Mouse (Mus musculus) heart, embryonic 14.5 days (tissue): ENCODE results near the gene Aasdhppt. TPM values are rescaled to one million over a fixed set of nuclear protein-coding genes. Genes with fewer than 3 reads are reported as not detected.

Experiments used
- ATAC-seq: fragments of 200-750 bp; cut with Nextera tagmentation; 2 replicates; pipeline ENCODE4 v1.8.0; 2017; ENCODE audit warnings: low read depth, moderate TSS enrichment; ENCODE audit not compliant: insufficient number of reproducible peaks, insufficient read depth, low FRiP score
- H3K27ac ChIP-seq, 2 experiments: fragments of 200-500 bp in 1 of 2; fragments of 300-500 bp in 1 of 2; sonication (generic) in 1 of 2; replicated peaks in 1 of 2; 2 replicates each; pipeline ENCODE4 v1.5.1; 2012 to 2014; ENCODE audit warnings: low read depth in 2 of 2, low read length in 2 of 2, control low read depth in 1 of 2, mild to moderate bottlenecking in 1 of 2, mixed read lengths in 1 of 2; ENCODE audit not compliant: control insufficient read depth in 1 of 2, insufficient read depth in 1 of 2
- H3K27me3 ChIP-seq: fragments of 300-500 bp; sonication (generic); 2 replicates; pipeline ENCODE4 v1.6.1; 2014; ENCODE audit warnings: mild to moderate bottlenecking, low read length, control low read depth; ENCODE audit not compliant: control insufficient read depth, insufficient read depth
- H3K36me3 ChIP-seq: fragments of 300-500 bp; sonication (generic); 2 replicates; pipeline ENCODE4 v1.6.1; 2014; ENCODE audit warnings: mild to moderate bottlenecking, control low read depth, low read length, mixed read lengths; ENCODE audit not compliant: control insufficient read depth, insufficient read depth
- H3K4me1 ChIP-seq, 2 experiments: fragments of 200-500 bp in 1 of 2; fragments of 300-500 bp in 1 of 2; sonication (generic) in 1 of 2; 2 replicates each; pipeline ENCODE4 v1.6.1; 2012 to 2014; ENCODE audit warnings: low read length in 2 of 2, control low read depth in 1 of 2, mixed read lengths in 1 of 2; ENCODE audit not compliant: control insufficient read depth in 2 of 2, insufficient read depth in 2 of 2
- H3K4me2 ChIP-seq: fragments of 300-500 bp; sonication (generic); 2 replicates; pipeline ENCODE4 v1.6.1; 2014; ENCODE audit warnings: mild to moderate bottlenecking, low read length
- H3K4me3 ChIP-seq, 2 experiments: fragments of 200-500 bp in 1 of 2; fragments of 300-500 bp in 1 of 2; sonication (generic) in 1 of 2; 2 replicates each; pipeline ENCODE4 v1.5.1; 2012 to 2014; ENCODE audit warnings: low read length in 2 of 2, mild to moderate bottlenecking in 2 of 2, control low read depth in 1 of 2, low read depth in 1 of 2, moderate library complexity in 1 of 2; ENCODE audit not compliant: control insufficient read depth in 1 of 2, insufficient read depth in 1 of 2
- H3K9ac ChIP-seq: fragments of 300-500 bp; sonication (generic); 2 replicates; pipeline ENCODE4 v1.6.1; 2014; ENCODE audit warnings: mild to moderate bottlenecking, low read length
- H3K9me3 ChIP-seq: fragments of 300-500 bp; sonication (generic); 2 replicates; pipeline ENCODE4 v1.6.1; 2016; ENCODE audit warnings: low read length, control low read depth; ENCODE audit not compliant: control insufficient read depth
- WGBS: fragments of 180-500 bp; shearing (Covaris S2); extraction: QIAGEN DNeasy Blood & Tissue Kit; methylation state at CpG from one replicate; pipeline ENCODE4 v1.1.7; 2014; 5-methylcytosine and 5-hydroxymethylcytosine counted together
- microRNA-seq: library from miRNA; unstranded; fragments of <30 nt; microRNA quantifications from one replicate; pipeline ENCODE4, GENCODE M21; 2016
- polyA plus RNA-seq: library from polyadenylated mRNA; unstranded; fragments of >200 nt; fragmentation: Nextera tagmentation; extraction: Ambion mirVana; gene quantifications from 2 replicates; pipeline ENCODE4 v1.2.1, GENCODE M21; 2014

Aasdhppt gene
- polyA plus RNA-seq, 1 experiment from 2014 or later, result 26.1 TPM

DNA sequence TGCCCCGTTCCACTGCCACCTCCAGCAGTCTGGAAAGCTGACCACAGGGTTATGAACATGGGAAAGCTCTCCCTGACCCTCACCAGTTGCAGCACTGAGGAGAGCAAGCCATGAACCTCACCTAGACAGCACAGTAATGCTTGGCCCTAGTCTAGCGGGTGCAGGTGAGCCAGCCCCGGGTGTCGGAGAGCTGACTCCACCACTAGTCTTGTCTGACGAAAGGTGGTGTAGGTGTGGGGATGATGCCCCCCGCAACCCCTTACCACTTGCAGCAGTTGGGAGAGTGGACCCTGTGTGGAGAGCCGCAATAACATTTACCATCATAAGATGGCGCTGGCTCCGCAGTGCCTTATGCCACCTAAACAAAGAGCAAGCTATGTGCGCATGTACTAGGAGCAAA is 50.2 kb downstream of the Aasdhppt start:
- Histone ChIP-seq H3K27ac (no peak overlapping the region), H3K4me1 (no peaks in the 10 kb centered on the region), H3K9ac (no peak overlapping the region), H3K4me3 (no peak overlapping the region), H3K4me2 (no peak overlapping the region), H3K27me3 (no peaks in the 10 kb centered on the region), H3K36me3 (no peaks in the 10 kb centered on the region), H3K9me3 (peaks cover 14% of the 10 kb centered on the region)
- WGBS, result 82% methylated on average over 10 of the region's 10 CpGs
- ATAC-seq, result no peak

Small RNA genes within 50 kb of the gene (microRNA-seq; reads per million reads assigned to microRNA genes)
- gene Gm22195, result not detected

Other genes with a start within 250 kb of the Aasdhppt start
- 9.0 and 10.4 TPM in 2 replicates for gene Kbtbd3, start 362 bp upstream of the Aasdhppt start, polyA plus RNA-seq
- 35.5 and 38.8 TPM in 2 replicates for gene Msantd4, start 67.1 kb upstream of the Aasdhppt start, polyA plus RNA-seq